Mouse (Mus musculus) neural tube, embryonic 15.5 days (tissue): ENCODE results near the gene Nfia. TPM values are rescaled to one million over a fixed set of nuclear protein-coding genes. Genes with fewer than 3 reads are reported as not detected.
A peak's percentile ranks its signal among the peaks of the same experiment; 100 is the strongest.

Experiments used
- ATAC-seq: fragments of 200-750 bp; cut with Nextera tagmentation; 2 replicates; pipeline ENCODE4 v1.8.0; 2017; ENCODE audit warnings: mild to moderate bottlenecking, moderate TSS enrichment, moderate library complexity; ENCODE audit not compliant: low FRiP score
- H3K27ac ChIP-seq: fragments of 300-500 bp; sonication (generic); replicated peaks from 2 replicates; pipeline ENCODE4 v1.5.1; 2015; ENCODE audit warnings: mild to moderate bottlenecking, inconsistent platforms
- H3K27me3 ChIP-seq: fragments of 300-500 bp; sonication (generic); replicated peaks from 2 replicates; pipeline ENCODE4 v1.6.1; 2015; ENCODE audit warnings: inconsistent platforms
- H3K36me3 ChIP-seq: fragments of 300-500 bp; sonication (generic); 2 replicates; pipeline ENCODE4 v1.6.1; 2015; ENCODE audit warnings: inconsistent platforms
- H3K4me1 ChIP-seq: fragments of 300-500 bp; sonication (generic); 2 replicates; pipeline ENCODE4 v1.6.1; 2015; ENCODE audit warnings: inconsistent platforms
- H3K4me2 ChIP-seq: fragments of 300-500 bp; sonication (generic); 2 replicates; pipeline ENCODE4 v1.6.1; 2015; ENCODE audit warnings: inconsistent platforms, mild to moderate bottlenecking, moderate library complexity
- H3K4me3 ChIP-seq: fragments of 300-500 bp; sonication (generic); replicated peaks from 2 replicates; pipeline ENCODE4 v1.5.1; 2015; ENCODE audit warnings: mild to moderate bottlenecking, inconsistent platforms
- H3K9ac ChIP-seq: fragments of 300-500 bp; sonication (generic); replicated peaks from 2 replicates; pipeline ENCODE4 v1.6.1; 2015; ENCODE audit warnings: mild to moderate bottlenecking, inconsistent platforms
- H3K9me3 ChIP-seq: fragments of 300-500 bp; sonication (generic); replicated peaks from 2 replicates; pipeline ENCODE4 v1.6.1; 2016; ENCODE audit warnings: inconsistent platforms
- WGBS: fragments of 180-500 bp; shearing (Covaris S2); methylation state at CpG from one replicate; pipeline ENCODE4 v1.1.7; 2015; ENCODE audit warnings: mixed read lengths; 5-methylcytosine and 5-hydroxymethylcytosine counted together
- polyA plus RNA-seq: library from polyadenylated mRNA; unstranded; fragments of >200 nt; fragmentation: Nextera tagmentation; extraction: Ambion mirVana; gene quantifications from 2 replicates; pipeline ENCODE4 v1.2.1, GENCODE M21; 2015

Gene Nfia
- polyA plus RNA-seq, 1 experiment from 2014 or later = 36.0 TPM

DNA sequence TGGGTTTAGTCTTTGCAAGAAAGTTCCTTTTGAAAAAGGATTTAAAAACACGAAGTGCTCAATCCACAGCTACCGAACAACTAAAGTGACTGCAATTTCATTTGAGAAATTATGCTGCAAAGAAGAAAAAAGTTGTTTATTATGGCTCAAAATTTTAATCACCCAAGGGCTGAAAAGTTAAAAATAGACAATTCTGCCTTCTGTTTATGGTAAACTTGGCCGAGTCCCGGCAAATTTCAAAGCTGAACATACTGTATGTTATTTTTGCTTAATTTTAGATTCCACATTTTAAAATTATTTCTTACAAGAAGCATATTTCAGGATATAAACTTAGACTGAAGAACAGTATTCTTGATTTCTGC is 59.7 kb downstream of the Nfia start:
- WGBS = 91% methylated on average over 4 of the region's 4 CpGs
- H3K9ac ChIP-seq = no peak overlapping the region
- ATAC-seq = no peak
- no peaks in the 10 kb centered on the region for H3K36me3 ChIP-seq
- H3K4me3 ChIP-seq = no peak overlapping the region
- peaks cover 21% of the 10 kb centered on the region for H3K4me1 ChIP-seq
- no peak overlapping the region for H3K27ac ChIP-seq
- H3K9me3 ChIP-seq = no peaks in the 10 kb centered on the region
- H3K4me2 ChIP-seq = no peak overlapping the region
- no peaks in the 10 kb centered on the region for H3K27me3 ChIP-seq

DNA sequence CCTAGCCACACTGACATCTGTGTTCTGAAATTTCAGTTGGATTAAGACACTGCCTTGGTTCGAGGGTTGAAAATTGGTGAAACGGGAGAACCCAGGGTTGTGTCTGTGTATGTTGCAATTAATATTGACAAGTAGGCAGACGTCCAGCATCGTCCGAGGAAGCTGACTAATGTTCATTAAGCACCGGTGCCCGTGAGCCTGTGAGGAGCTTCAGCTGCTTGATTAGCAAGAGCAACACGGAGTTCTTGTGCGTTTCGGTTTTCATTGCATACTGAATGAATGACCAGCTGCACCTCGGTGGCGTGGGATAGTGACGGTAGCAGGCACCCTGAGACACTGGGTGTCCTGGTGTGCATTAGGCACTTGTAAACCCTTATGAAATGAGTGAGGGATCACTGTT is 64.3 kb downstream of the Nfia start:
- WGBS = 20% methylated on average over 13 of the region's 13 CpGs
- Histone ChIP-seq H3K27me3 (no peaks in the 10 kb centered on the region), H3K36me3 (no peaks in the 10 kb centered on the region), H3K27ac (no peak overlapping the region), H3K9ac (no peak overlapping the region), H3K9me3 (no peaks in the 10 kb centered on the region), H3K4me1 (peaks cover 42% of the 10 kb centered on the region), H3K4me3 (no peak overlapping the region), H3K4me2 (no peak overlapping the region)
- no peak for ATAC-seq

DNA sequence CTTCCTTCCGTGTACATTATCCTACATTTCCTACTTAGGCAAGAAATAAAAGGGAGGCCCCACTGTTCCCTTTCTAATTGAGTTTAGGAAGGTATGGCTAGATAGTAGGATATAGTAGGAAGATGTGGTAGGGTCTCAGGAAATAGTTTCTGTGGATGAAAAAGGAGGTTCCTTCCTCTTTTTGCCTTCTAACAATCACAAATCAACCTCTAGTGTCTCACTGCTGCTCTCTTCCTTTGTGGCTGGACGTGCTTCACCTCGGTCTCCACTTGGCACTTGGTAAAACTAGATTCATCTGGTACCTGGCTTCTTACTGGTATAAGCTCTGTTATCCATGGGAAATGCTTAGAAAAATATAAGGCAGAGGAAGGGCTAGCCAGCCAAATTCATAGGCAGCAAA is 65.2 kb downstream of the Nfia start:
- ATAC-seq = no peak
- Histone ChIP-seq H3K36me3 (no peaks in the 10 kb centered on the region), H3K4me3 (no peak overlapping the region), H3K9me3 (no peaks in the 10 kb centered on the region), H3K4me1 (peaks cover 42% of the 10 kb centered on the region), H3K9ac (no peak overlapping the region), H3K27me3 (no peaks in the 10 kb centered on the region), H3K4me2 (no peak overlapping the region), H3K27ac (no peak overlapping the region)
- WGBS = 72% methylated on average over 3 of the region's 3 CpGs

DNA sequence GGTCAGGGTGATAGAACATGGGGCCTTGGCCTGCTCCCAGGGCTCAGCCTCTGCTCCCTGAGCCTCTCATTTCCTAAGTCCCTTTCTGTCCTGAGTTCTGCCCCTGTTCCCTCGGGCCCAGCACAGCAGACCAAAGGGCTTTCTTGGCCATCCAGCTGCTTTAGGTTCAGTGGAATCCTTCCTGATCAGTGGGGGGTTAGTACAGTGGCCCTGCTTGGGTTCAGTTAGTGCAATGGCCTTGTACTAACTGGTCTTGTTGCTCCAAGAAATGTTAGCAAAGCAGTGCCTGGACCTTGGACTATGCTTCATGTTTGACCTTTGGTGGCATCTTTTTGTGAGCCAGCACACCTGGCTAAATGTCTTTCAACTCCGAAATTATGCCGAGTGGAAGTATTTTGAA is 66.1 kb downstream of the Nfia start:
- Histone ChIP-seq H3K9ac (no peak overlapping the region), H3K36me3 (no peaks in the 10 kb centered on the region), H3K9me3 (no peaks in the 10 kb centered on the region), H3K4me1 (peaks cover 44% of the 10 kb centered on the region), H3K27me3 (no peaks in the 10 kb centered on the region), H3K27ac (no peak overlapping the region), H3K4me2 (no peak overlapping the region), H3K4me3 (no peak overlapping the region)
- WGBS = 65% methylated on average over 3 of the region's 3 CpGs
- no peak for ATAC-seq

DNA sequence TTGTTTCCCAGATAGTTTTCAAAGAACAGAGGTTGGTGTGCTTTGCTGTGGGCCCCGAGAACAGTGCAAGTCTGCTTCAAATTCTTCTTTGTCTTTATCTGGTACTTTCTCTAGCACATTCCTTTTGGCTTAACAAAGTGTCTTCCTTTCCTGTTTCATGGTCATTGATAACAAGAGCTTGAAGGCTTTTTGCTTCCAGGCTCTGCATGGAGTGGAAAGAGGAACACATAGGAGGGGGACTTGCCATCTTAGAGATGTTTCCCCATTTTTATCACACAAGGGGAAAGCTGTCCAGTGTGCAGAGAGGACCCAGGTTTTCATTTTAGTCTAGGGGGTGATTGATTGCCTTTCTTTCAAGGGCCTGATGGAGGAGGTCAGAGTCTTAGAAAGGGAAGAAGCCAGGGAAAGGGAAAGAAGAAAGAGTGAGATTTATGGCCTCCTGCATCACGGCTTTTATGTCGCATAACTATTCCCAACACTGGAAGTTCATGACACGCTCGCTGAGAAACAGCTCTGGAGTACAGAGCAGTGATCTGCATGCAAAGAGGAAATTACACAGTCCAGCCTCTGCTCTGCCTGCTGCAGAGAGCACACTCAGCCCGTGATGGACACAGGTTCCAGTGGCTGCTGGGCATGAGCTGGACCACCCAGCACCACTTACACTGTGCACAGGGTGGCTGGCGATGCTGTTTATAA is 67.0 kb downstream of the Nfia start:
- H3K4me3 ChIP-seq = no peak overlapping the region
- 7% methylated on average over 7 of the region's 7 CpGs for WGBS
- no peak overlapping the region for H3K9ac ChIP-seq
- peaks cover 53% of the 10 kb centered on the region for H3K4me1 ChIP-seq
- no peak overlapping the region for H3K4me2 ChIP-seq
- H3K27ac ChIP-seq = peak overlapping the region; percentile 69
- H3K27me3 ChIP-seq = no peaks in the 10 kb centered on the region
- ATAC-seq = peak; percentile 75; the same call in 1 of the 2 replicates
- H3K9me3 ChIP-seq = no peaks in the 10 kb centered on the region
- H3K36me3 ChIP-seq = no peaks in the 10 kb centered on the region

DNA sequence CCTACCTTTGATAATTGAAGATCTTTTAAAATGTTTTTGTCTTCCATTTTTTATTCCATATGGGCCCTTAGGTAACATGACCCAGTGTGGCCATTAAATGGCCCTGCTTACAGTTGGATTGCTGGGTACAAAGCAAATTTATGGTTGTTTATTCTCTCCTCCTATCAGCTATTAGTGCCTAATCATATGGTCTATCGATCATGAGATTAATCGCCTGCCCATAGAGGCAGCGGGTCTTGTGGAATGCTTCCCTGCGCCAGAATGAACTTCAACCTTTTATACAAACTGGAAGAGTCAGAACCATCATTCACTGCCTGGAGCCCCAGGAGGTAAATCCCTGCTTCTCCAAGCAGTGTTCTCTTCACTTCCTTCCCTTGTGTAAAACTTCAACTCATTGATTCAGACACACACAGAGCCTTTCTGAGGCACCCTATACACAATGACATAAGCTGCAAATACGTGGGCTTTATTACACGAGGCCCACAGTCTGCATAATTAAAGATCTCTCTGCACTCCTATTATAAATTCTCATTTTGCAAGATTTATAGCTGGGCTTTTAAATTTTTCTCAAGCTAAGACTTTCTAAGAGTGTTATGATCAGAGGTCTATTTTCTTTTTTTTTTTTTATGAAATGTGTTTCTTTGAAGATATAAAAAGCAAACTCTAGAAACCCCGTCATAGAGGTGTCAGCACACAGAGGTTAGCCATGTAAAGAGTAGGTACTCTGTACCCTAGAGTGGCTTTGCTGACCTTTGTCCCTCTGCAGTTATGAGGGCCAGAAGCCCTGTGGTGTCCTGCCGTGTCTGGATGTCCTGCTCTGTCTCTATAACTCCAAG is 67.9 kb downstream of the Nfia start:
- peak; percentile 42; the same call in 1 of the 2 replicates for ATAC-seq
- 16% methylated on average over 8 of the region's 8 CpGs for WGBS
- Histone ChIP-seq H3K9me3 (no peaks in the 10 kb centered on the region), H3K9ac (no peak overlapping the region), H3K4me3 (no peak overlapping the region), H3K27me3 (no peaks in the 10 kb centered on the region), H3K36me3 (no peaks in the 10 kb centered on the region), H3K4me2 (no peak overlapping the region), H3K4me1 (peaks cover 58% of the 10 kb centered on the region), H3K27ac (peak overlapping the region; percentile 69)

DNA sequence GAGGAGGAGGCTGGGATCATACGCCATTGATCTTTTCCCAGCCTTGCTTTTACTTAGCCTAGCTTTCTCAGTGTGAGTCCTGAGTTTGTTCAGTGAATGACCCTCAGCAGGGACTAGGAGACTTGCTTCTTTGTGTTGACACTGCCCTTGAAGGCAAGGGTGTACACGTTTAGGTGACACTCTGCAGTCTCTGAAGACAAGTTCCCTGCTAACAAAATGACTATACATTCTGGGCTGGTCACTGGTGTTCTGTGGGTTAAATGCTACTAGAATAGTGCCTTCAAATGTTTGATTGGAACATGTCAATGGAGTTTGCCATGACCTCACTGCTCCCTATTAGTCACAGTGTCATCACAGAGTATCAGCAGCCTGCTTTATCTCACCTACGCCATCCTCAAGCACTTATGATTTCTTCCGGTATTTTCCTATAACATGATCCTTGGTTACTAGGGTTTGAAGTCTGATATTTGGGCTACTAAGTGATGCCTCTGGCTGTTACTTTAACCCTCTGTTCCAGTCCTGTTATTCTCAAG is 68.6 kb downstream of the Nfia start:
- Histone ChIP-seq H3K9me3 (no peaks in the 10 kb centered on the region), H3K4me3 (no peak overlapping the region), H3K36me3 (no peaks in the 10 kb centered on the region), H3K27me3 (no peaks in the 10 kb centered on the region), H3K4me2 (no peak overlapping the region), H3K27ac (no peak overlapping the region), H3K9ac (no peak overlapping the region), H3K4me1 (peaks cover 56% of the 10 kb centered on the region)
- WGBS = 52% methylated on average over 4 of the region's 4 CpGs
- no peak for ATAC-seq

DNA sequence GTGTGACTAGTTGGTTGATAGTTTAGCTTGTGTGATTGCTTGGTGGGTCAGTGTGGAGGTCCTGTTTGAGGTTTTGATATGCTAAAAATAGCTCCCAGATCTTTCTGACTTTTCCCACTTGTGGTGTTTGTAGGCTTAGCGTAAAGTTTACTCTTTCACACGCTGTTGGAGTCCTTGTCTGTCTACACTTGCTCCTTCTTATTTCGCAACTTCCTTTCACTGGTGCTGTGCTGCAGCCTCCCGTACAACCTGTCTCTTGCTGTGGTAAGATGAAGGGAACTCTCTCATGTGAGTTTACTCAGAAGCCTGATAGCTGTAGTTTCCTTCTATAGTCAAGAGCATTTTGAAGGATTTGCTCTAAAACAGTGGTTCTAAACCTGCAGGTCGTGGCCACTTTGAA is 69.2 kb downstream of the Nfia start:
- no peak overlapping the region for H3K9ac ChIP-seq
- no peak overlapping the region for H3K4me2 ChIP-seq
- no peak for ATAC-seq
- H3K4me1 ChIP-seq = peaks cover 53% of the 10 kb centered on the region
- H3K27me3 ChIP-seq = no peaks in the 10 kb centered on the region
- WGBS = 79% methylated on average over 5 of the region's 5 CpGs
- H3K36me3 ChIP-seq = no peaks in the 10 kb centered on the region
- no peak overlapping the region for H3K27ac ChIP-seq
- no peak overlapping the region for H3K4me3 ChIP-seq
- no peaks in the 10 kb centered on the region for H3K9me3 ChIP-seq

DNA sequence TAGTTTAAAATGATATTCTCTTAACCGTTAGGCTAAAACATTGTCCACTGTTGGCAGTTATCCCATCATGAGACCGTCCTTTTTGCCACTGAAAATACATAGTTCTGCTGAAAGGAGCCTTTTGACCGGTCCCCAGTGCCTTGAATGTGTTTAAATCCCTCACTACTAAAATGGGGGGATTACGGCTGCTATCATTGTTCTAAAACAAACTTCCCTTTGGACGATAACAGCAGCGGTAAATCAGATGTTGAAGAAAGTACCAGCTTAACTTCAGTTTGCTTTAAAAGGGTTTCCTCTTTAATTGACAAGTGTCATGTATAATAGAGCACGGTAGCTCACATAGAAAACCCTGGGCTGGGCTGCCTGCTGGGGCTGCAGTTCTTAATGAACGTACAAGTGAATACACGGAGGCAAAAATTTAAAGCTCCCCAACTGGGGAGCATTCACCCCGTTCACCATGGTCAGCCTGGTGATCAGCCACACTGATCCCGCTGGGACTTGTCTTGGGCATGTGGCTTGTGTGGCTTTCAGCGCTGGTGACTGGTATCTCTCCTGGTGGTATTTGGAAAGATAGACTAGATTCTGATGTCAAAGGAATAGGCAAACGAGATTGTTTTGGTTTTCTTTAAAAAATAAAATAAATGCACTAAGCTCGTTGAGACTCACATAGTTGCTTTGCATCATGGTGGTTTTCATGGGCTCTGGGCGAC is 71.6 kb downstream of the Nfia start:
- no peak for ATAC-seq
- Histone ChIP-seq H3K9me3 (no peaks in the 10 kb centered on the region), H3K27me3 (no peaks in the 10 kb centered on the region), H3K4me1 (peaks cover 40% of the 10 kb centered on the region), H3K4me2 (no peak overlapping the region), H3K27ac (no peak overlapping the region; the same call in 1 of the 2 replicates), H3K9ac (no peak overlapping the region), H3K4me3 (no peak overlapping the region), H3K36me3 (no peaks in the 10 kb centered on the region)
- 40% methylated on average over 15 of the region's 15 CpGs for WGBS

DNA sequence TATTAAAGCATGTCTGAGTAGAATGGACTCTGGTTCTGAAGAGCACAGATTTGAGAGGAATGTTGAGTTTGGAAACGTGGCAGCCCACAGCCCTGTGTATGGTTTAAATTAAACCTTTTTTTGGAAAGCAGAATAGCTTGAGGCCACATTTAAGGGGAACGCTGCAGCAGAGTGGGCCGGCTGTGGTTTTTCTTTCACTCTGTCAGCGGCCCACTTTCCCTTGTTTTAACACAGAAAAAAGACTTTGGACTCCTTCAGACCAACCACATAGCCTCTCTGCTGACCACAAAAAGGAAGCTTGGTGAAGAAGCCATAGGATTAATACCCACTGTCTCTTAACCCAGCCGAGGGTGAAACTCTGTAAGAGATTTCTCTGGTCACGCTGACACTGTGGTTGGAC is 72.4 kb downstream of the Nfia start:
- no peak for ATAC-seq
- Histone ChIP-seq H3K4me3 (no peak overlapping the region), H3K27ac (peak overlapping the region; percentile 6; the same call in 1 of the 2 replicates), H3K36me3 (no peaks in the 10 kb centered on the region), H3K9ac (no peak overlapping the region), H3K4me1 (peaks cover 33% of the 10 kb centered on the region), H3K27me3 (no peaks in the 10 kb centered on the region), H3K9me3 (no peaks in the 10 kb centered on the region), H3K4me2 (0 out of 2 replicates have a peak overlapping the region, but pooled peaks have one; percentile 17)
- 21% methylated on average over 6 of the region's 6 CpGs for WGBS

DNA sequence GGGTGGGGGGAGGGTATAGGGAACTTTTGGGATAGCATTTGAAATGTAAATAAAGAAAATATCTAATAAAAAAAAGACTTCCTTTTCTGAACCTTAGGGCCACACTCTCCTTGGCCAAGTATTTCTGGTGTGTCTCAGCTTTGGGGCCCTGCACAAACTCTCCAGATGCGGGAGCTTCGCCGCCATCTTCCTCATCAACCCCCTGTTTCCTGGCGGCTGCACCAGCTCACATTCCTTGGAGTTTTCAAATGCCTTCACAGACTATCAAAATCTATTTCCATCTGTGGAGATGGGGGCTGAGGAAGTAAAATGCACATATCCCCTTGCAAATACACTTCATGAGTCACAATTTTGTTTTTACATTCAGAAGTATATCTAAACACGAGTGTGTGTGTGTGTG is 75.1 kb downstream of the Nfia start:
- Histone ChIP-seq H3K9me3 (no peaks in the 10 kb centered on the region), H3K9ac (no peak overlapping the region), H3K4me3 (no peak overlapping the region), H3K27ac (no peak overlapping the region), H3K36me3 (no peaks in the 10 kb centered on the region), H3K4me1 (peaks cover 22% of the 10 kb centered on the region), H3K4me2 (no peak overlapping the region), H3K27me3 (no peaks in the 10 kb centered on the region)
- ATAC-seq = no peak
- 87% methylated on average over 5 of the region's 5 CpGs for WGBS
